Mouse (Mus musculus): ENCODE measurements around the gene Prkg1.

GRCm38 (mm10) chr19:30827820-30828219, 937.0 kb downstream of the Prkg1 start:
- TF ChIP-seq GATA1 (IDR thresholded peaks at IDR 0.05; ENCODE audit: borderline replicate concordance, low read length) (no peak), FLI1 (IDR thresholded peaks at IDR 0.05; ENCODE audit: low read length) (no peak)
